Mouse (Mus musculus) kidney, postnatal 10 days (tissue): ENCODE results near the gene Creb3.
A peak's percentile ranks its signal among the peaks of the same experiment; 100 is the strongest.
"Not testable (repeated sequence)": the region's sequence is repeated elsewhere in the genome, so short reads cannot be mapped to it uniquely, and the experiment has no call there.

ENCODE experiments used
- DNase-seq: peaks from one replicate; pipeline ENCODE4 v3.0.0; 2021; ENCODE audit warnings: mixed read lengths

The Creb3 gene

GRCm38 (mm10) chr4:43584444-43585416 is 22.6 kb downstream of the Creb3 start, which contains the start of gene Msmp:
Gene Msmp (minus strand): TSS chr4:43584494.
- DNase-seq: peak; percentile 60

GRCm38 (mm10) chr4:43585682-43586081 is 23.6 kb downstream of the Creb3 start:
- DNase-seq: no peak

- DNase-seq: peak; percentile 67
Measured at GRCm38 (mm10) chr4:43586411-43586810, 24.3 kb downstream of the Creb3 start.

GRCm38 (mm10) chr4:43587681-43588080 is 25.5 kb downstream of the Creb3 start:
- no peak for DNase-seq

GRCm38 (mm10) chr4:43591543-43591942 is 29.4 kb downstream of the Creb3 start:
- DNase-seq: no peak

- no peak for DNase-seq
Measured at GRCm38 (mm10) chr4:43591961-43592360, 29.8 kb downstream of the Creb3 start.

- no peak for DNase-seq
Measured at GRCm38 (mm10) chr4:43593453-43593852, 31.3 kb downstream of the Creb3 start.

- not testable (repeated sequence) for DNase-seq
Measured at GRCm38 (mm10) chr4:43596597-43596996, 34.5 kb downstream of the Creb3 start.

- no peak for DNase-seq
Measured at GRCm38 (mm10) chr4:43598200-43598599, 36.1 kb downstream of the Creb3 start.

GRCm38 (mm10) chr4:43598650-43599380 is 36.7 kb downstream of the Creb3 start:
- DNase-seq: no peak

- no peak for DNase-seq
Measured at GRCm38 (mm10) chr4:43600195-43600934, 38.2 kb downstream of the Creb3 start.

- DNase-seq: no peak
Measured at GRCm38 (mm10) chr4:43604099-43604498, 42.0 kb downstream of the Creb3 start.

GRCm38 (mm10) chr4:43604751-43605685 is 42.9 kb downstream of the Creb3 start:
- DNase-seq: no peak

- DNase-seq: no peak
Measured at GRCm38 (mm10) chr4:43612534-43612933, 50.4 kb downstream of the Creb3 start.

GRCm38 (mm10) chr4:43613060-43613730 is 51.1 kb downstream of the Creb3 start:
- peak; percentile 42 for DNase-seq
